Mouse (Mus musculus) heart, embryonic 10.5 days (tissue): ENCODE data around the gene Exoc3l. TPM values are rescaled to one million over a fixed set of nuclear protein-coding genes. Genes with fewer than 3 reads are reported as not detected.

Experiments
- DNase-seq: peaks from one replicate; pipeline ENCODE4 v3.0.0-alpha.2; 2017; ENCODE audit warnings: low spot score
- H3K27ac ChIP-seq: fragments of 300-500 bp; sonication (generic); 2 replicates; pipeline ENCODE4 v1.5.1; 2016; ENCODE audit warnings: mild to moderate bottlenecking
- H3K27me3 ChIP-seq: fragments of 300-500 bp; sonication (generic); 2 replicates; pipeline ENCODE4 v1.6.1; 2016; ENCODE audit warnings: mild to moderate bottlenecking; ENCODE audit not compliant: poor library complexity, insufficient read depth, severe bottlenecking
- H3K36me3 ChIP-seq: fragments of 300-500 bp; sonication (generic); 2 replicates; pipeline ENCODE4 v1.6.1; 2016; ENCODE audit warnings: mild to moderate bottlenecking, moderate library complexity
- H3K4me1 ChIP-seq: fragments of 300-500 bp; sonication (generic); 2 replicates; pipeline ENCODE4 v1.6.1; 2016; ENCODE audit warnings: mild to moderate bottlenecking
- H3K4me3 ChIP-seq: fragments of 300-500 bp; sonication (generic); 2 replicates; pipeline ENCODE4 v1.5.1; 2016; ENCODE audit warnings: mild to moderate bottlenecking, moderate library complexity
- H3K9me3 ChIP-seq: fragments of 300-500 bp; sonication (generic); 2 replicates; pipeline ENCODE4 v1.6.1; 2016; ENCODE audit warnings: mild to moderate bottlenecking, moderate library complexity
- WGBS: fragments of 180-500 bp; shearing (Covaris S2); methylation state at CpG from one replicate; pipeline ENCODE4 v1.1.7; 2016; 5-methylcytosine and 5-hydroxymethylcytosine counted together
- microRNA counts: library from miRNA; unstranded; fragments of <30 nt; microRNA quantifications from one replicate; lab custom pipeline; 2017
- microRNA-seq: library from miRNA; unstranded; fragments of <30 nt; microRNA quantifications from one replicate; pipeline ENCODE4, GENCODE M21; 2017
- polyA plus RNA-seq: library from polyadenylated mRNA; unstranded; fragments of >200 nt; fragmentation: Nextera tagmentation; extraction: Ambion mirVana; gene quantifications from 2 replicates; pipeline ENCODE4 v1.2.1, GENCODE M21; 2016

The Exoc3l gene
- polyA plus RNA-seq, 1 experiment from 2014 or later, result 16.7 TPM

- 2% methylated on average over 14 of the region's 14 CpGs for WGBS
- peak within 1 kb of the TSS; percentile 78 for H3K4me3 ChIP-seq
- H3K27me3 ChIP-seq, result peaks cover 54% of the 10 kb centered on the region
- H3K27ac ChIP-seq, result peak within 1 kb of the TSS; percentile 89
- peak; percentile 90 for DNase-seq
- H3K36me3 ChIP-seq, result peaks cover 33% of the 10 kb centered on the region
- no peaks in the 10 kb centered on the region for H3K9me3 ChIP-seq
- peaks cover 49% of the 10 kb centered on the region for H3K4me1 ChIP-seq
Observed at GRCm38 (mm10) chr8:105254966-105255350, 40.9 kb downstream of the Exoc3l start, which contains the start of gene B3gnt9. Gene B3gnt9 (minus strand): TSS chr8:105255153.

GRCm38 (mm10) chr8:105254152-105254965, 41.5 kb downstream of the Exoc3l start:
- WGBS, result under 1% methylated on average over 74 of the region's 74 CpGs
- H3K9me3 ChIP-seq, result no peaks in the 10 kb centered on the region
- H3K27me3 ChIP-seq, result peaks cover 48% of the 10 kb centered on the region
- DNase-seq, result peak; percentile 92
- H3K27ac ChIP-seq, result peak overlapping the region; percentile 89
- peaks cover 39% of the 10 kb centered on the region for H3K36me3 ChIP-seq
- peak overlapping the region; percentile 78 for H3K4me3 ChIP-seq
- peaks cover 43% of the 10 kb centered on the region for H3K4me1 ChIP-seq

- Histone ChIP-seq H3K9me3 (no peaks in the 10 kb centered on the region), H3K27ac (peak overlapping the region; percentile 89), H3K36me3 (peaks cover 45% of the 10 kb centered on the region), H3K4me3 (peak overlapping the region; percentile 78), H3K4me1 (peaks cover 37% of the 10 kb centered on the region), H3K27me3 (peaks cover 42% of the 10 kb centered on the region)
- WGBS, result 47% methylated on average over 20 of the region's 20 CpGs
- DNase-seq, result no peak
Observed at GRCm38 (mm10) chr8:105253766-105254151, 42.1 kb downstream of the Exoc3l start.

GRCm38 (mm10) chr8:105252680-105253537, 43.0 kb downstream of the Exoc3l start:
- peaks cover 53% of the 10 kb centered on the region for H3K36me3 ChIP-seq

GRCm38 (mm10) chr8:105251954-105252353, 43.9 kb downstream of the Exoc3l start:
- no peaks in the 10 kb centered on the region for H3K9me3 ChIP-seq
- no peak for DNase-seq
- H3K4me3 ChIP-seq, result no peak overlapping the region
- H3K27me3 ChIP-seq, result peaks cover 24% of the 10 kb centered on the region
- WGBS, result 90% methylated on average over 6 of the region's 6 CpGs
- H3K27ac ChIP-seq, result no peak overlapping the region
- H3K36me3 ChIP-seq, result peaks cover 63% of the 10 kb centered on the region
- peaks cover 31% of the 10 kb centered on the region for H3K4me1 ChIP-seq

More at GRCm38 (mm10) chr8:105252680-105253537, 43.0 kb downstream of the Exoc3l start:
- no peak overlapping the region for H3K4me3 ChIP-seq
- peaks cover 31% of the 10 kb centered on the region for H3K4me1 ChIP-seq
- peaks cover 34% of the 10 kb centered on the region for H3K27me3 ChIP-seq
- 63% methylated on average over 10 of the region's 10 CpGs for WGBS
- H3K9me3 ChIP-seq, result no peaks in the 10 kb centered on the region
- DNase-seq, result no peak
- H3K27ac ChIP-seq, result no peak overlapping the region

- DNase-seq, result no peak
- H3K27me3 ChIP-seq, result no peaks in the 10 kb centered on the region
- no peak overlapping the region for H3K4me3 ChIP-seq
- peaks cover 49% of the 10 kb centered on the region for H3K36me3 ChIP-seq
- H3K4me1 ChIP-seq, result no peaks in the 10 kb centered on the region
- no peaks in the 10 kb centered on the region for H3K9me3 ChIP-seq
- H3K27ac ChIP-seq, result no peak overlapping the region; the same call in 1 of the 2 replicates
- 90% methylated on average over 7 of the region's 7 CpGs for WGBS
Observed at GRCm38 (mm10) chr8:105241016-105241415, 54.9 kb downstream of the Exoc3l start.

MicroRNAs within 50 kb of the gene (microRNA counts, 519-probe panel; counts per million panel counts)
- microRNA mmu-miR-328 (lab: Ali Mortazavi, UCI), result not detected

Small RNA genes lying within 50 kb of the gene (microRNA-seq; reads per million reads assigned to microRNA genes)
- gene Gm27320 (not detected), gene Mir328 (251 reads per million, percentile 61 among the genes with 10 or more reads in this experiment)

Other genes with a start within 250 kb of the Exoc3l start
- not detected in 2 replicates for gene Ces3a, start 247.5 kb downstream of the Exoc3l start, polyA plus RNA-seq
- 0.15 TPM in 1 of 2 replicates, not detected in the other for gene Ces3b, start 212.3 kb downstream of the Exoc3l start, polyA plus RNA-seq
- gene Ces4a, start 164.3 kb downstream of the Exoc3l start, polyA plus RNA-seq, result not detected in 2 replicates
- gene Cbfb, start 125.4 kb downstream of the Exoc3l start, polyA plus RNA-seq, result 47.5 and 59.6 TPM in 2 replicates
- 19.3 and 20.7 TPM in 2 replicates for gene D230025D16Rik, start 71.0 kb downstream of the Exoc3l start, polyA plus RNA-seq
- 7.6 and 8.1 TPM in 2 replicates for gene B3gnt9, start 40.9 kb downstream of the Exoc3l start, polyA plus RNA-seq
- gene Tradd, start 31.5 kb downstream of the Exoc3l start, polyA plus RNA-seq, result 19.0 and 19.4 TPM in 2 replicates
- 2.0 and 2.4 TPM in 2 replicates for gene Fbxl8, start 31.5 kb downstream of the Exoc3l start, polyA plus RNA-seq
- gene Hsf4, start 26.3 kb downstream of the Exoc3l start, polyA plus RNA-seq, result 0.16 TPM in 1 of 2 replicates, not detected in the other
- 1.2 and 1.3 TPM in 2 replicates for gene Nol3, start 20.0 kb downstream of the Exoc3l start, polyA plus RNA-seq
- gene 4931428F04Rik, start 6.2 kb downstream of the Exoc3l start, polyA plus RNA-seq, result 7.4 and 8.6 TPM in 2 replicates
- gene E2f4, start 1.6 kb upstream of the Exoc3l start, polyA plus RNA-seq, result 91.4 and 114 TPM in 2 replicates
- gene Elmo3, start 9.5 kb upstream of the Exoc3l start, polyA plus RNA-seq, result 3.9 and 4.4 TPM in 2 replicates
- 1.5 and 1.9 TPM in 2 replicates for gene Lrrc29, start 30.2 kb upstream of the Exoc3l start, polyA plus RNA-seq
- gene Tmem208, start 30.3 kb upstream of the Exoc3l start, polyA plus RNA-seq, result 99.6 and 101 TPM in 2 replicates
- gene Fhod1, start 51.9 kb upstream of the Exoc3l start, polyA plus RNA-seq, result 2.1 and 3.0 TPM in 2 replicates
- 1.8 and 2.4 TPM in 2 replicates for gene Slc9a5, start 52.7 kb upstream of the Exoc3l start, polyA plus RNA-seq
- 0.12 and 0.44 TPM in 2 replicates for gene Plekhg4, start 77.2 kb upstream of the Exoc3l start, polyA plus RNA-seq
- gene Kctd19, start 117.4 kb upstream of the Exoc3l start, polyA plus RNA-seq, result not detected in 2 replicates
- 0.09 TPM in 1 of 2 replicates, not detected in the other for gene Lrrc36, start 117.5 kb upstream of the Exoc3l start, polyA plus RNA-seq
- 25.5 and 28.4 TPM in 2 replicates for gene Tppp3, start 175.4 kb upstream of the Exoc3l start, polyA plus RNA-seq
- gene Zdhhc1, start 200.8 kb upstream of the Exoc3l start, polyA plus RNA-seq, result 16.1 and 21.6 TPM in 2 replicates
- 14.8 and 37.5 TPM in 2 replicates for gene Hsd11b2, start 222.7 kb upstream of the Exoc3l start, polyA plus RNA-seq